Mouse (Mus musculus) heart, postnatal 10 days (tissue): ENCODE results near the gene Gm32742. TPM values are rescaled to one million over a fixed set of nuclear protein-coding genes. Genes with fewer than 3 reads are reported as not detected.

ENCODE experiments used
- DNase-seq, 2 experiments: peaks; one replicate each; pipeline ENCODE4 v3.0.0; 2021
- intact Hi-C: fragments of 180-260 bp; cut with DNase I; formaldehyde crosslinking; loops from one replicate; pipeline ENCODE4 v1.15.1; 2025
- total RNA-seq, 2 experiments: library from RNA; stranded (reverse); gene quantifications; 2 replicates each; pipeline ENCODE4 v1.2.3; 2021

Gene Gm32742
- total RNA-seq: not detected

DNA sequence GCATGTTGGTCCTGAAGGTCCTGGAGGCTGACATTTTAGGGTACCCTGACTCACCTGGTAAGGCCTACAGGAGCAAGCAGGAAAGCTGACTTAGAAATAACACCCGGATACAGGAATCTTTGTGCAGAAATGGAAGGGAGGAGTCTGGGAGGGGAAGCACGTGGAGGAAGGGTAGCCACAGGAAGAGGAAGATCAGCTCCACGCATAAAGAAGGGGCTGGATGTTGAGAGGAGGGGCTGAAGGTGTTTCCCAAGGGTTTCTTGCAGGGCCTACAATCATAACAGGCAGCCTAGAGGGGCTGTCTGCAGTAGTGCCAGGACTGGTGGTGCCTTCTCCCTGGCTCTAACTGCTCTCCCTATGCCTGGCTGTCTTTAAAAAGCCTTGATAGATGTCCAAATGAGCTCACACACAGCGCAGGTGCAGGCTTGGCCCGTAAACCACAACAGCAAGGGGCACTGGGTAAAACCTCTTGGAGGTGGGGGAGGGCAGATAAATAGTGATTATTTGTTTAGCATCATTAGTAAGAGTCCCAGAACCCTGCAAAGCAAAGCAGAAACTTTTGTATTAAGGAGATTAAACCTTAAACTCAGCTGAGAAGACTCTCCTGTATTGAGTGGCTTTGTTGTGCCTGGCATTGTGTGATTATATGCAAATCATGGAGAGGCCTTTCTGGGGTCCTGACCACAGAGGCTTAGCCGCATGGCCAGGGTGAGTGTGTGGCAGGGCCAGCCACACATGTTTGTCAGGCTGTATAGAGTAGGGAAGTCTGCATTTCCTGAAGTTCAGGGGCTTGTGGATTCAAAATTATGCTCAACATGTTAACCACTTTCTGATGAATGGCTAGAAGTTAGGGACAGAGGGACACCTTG lies at the start of gene Gm32742:
Gene Gm32742, minus strand, starts transcription at position 206 of the 869 bp plus-strand sequence.
- DNase-seq: no peak
- intact Hi-C loops: loop anchor here (10.0 kb wide), 1 partner anchor 929 kb away; no protein-coding TSS in a partner anchor

DNA sequence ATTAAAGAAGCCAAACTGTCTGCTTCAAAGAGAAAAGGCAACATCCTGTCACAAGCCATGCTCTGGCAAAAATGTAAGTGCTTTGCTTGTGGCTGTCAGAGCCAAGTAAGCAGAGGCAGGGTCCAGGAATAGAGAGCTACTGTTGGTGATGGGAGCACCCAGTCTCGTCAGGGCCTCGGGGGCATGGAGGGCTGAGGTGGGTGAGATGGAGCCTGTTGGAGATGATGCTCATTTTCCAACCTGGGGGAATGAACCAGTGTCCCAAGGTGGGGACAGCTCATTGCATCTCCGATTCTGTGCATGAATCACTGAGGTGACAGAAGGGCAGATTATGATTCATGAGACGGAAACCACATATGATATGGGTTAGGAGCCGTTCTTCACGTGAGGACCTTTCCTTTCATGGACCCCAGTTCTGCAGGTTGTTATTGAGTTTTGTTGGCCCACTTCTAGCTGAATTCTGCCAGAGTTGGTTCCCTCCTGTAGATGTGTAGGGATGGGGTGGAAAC lies 48.5 kb upstream of the Gm32742 start:
- intact Hi-C loops: no loop called here
- no peak for DNase-seq

DNA sequence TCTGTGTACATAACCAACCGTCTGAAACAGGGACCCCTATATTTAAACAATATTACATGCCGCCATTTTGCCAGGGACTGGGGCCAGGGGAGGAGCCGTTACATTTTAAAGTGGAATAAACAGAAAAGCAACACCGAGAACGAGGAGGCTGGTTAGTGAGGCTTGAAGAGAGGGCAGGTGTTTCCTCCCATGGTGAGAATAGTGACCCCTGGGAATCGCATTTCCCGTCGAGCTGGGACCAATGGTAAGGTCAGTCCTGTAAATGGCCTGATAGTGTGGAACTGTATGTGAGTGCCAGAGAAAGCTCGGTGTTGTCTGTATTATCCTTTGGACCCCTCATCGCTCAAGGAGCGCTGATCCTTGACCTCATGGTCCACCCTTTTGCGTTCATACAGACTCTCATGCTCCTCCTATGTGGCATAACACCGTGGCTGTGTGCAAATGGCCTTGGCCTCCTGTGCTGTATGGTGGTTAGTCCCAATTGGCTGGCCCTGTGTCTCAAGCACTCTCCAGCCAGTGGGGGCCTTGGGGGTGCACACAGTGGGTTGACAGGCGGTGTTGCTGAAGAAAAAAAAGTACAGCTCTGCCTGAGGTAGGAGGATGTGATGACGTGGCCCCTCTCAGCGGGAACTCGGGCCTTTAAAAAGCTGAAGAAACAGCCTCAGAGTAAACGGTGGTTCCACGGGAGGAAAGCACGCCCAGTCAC lies 47.9 kb upstream of the Gm32742 start, which contains the start of gene Pou2af1:
Gene Pou2af1, plus strand, starts transcription at position 686 of the 706 bp plus-strand sequence.
- intact Hi-C loops: no loop called here
- peak; percentile 5 to 16 for DNase-seq

- no peak for DNase-seq
- intact Hi-C loops: no loop called here
Observed at GRCm38 (mm10) chr9:51211191-51211590, 45.9 kb upstream of the Gm32742 start.

DNA sequence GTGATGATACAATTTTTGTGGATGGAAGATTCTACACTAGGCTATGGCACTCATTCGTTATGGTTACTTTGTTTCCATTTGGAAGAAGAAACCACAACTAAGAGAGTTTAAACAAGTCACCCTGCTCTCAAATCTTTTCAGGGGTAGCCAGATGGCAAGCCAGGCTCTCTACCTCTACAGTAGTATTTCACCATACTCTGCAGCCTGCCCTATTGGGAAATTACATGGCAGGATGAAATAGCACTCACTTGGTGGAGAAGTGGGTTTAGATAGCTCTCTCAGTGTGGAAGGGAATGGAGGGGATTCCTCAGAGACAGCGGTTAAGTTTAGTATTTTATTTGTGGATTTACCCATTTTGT lies 43.6 kb upstream of the Gm32742 start:
- DNase-seq: no peak
- intact Hi-C loops: no loop called here

DNA sequence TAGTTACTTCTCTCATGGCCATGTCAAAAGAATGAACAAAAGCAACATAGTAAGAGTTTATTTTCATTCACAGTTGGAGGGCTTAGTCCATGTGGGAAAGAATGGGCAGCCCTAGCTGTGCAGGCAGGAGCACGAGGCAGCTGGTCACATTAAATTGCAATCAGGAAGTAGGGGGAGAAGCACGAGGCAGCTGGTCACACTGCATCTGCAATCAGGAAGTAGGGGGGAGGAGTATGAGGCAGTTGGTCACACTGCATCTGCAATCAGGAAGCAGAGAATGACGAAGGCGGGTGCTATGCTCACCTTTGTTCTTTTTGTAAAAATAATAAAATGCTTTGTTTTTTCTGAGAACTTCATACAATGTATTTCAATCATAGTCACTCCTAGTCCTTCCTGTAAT lies 29.5 kb upstream of the Gm32742 start:
- DNase-seq: no peak
- intact Hi-C loops: no loop called here

GRCm38 (mm10) chr9:51190655-51191054 lies 25.3 kb upstream of the Gm32742 start:
- DNase-seq: no peak
- intact Hi-C loops: no loop called here

DNA sequence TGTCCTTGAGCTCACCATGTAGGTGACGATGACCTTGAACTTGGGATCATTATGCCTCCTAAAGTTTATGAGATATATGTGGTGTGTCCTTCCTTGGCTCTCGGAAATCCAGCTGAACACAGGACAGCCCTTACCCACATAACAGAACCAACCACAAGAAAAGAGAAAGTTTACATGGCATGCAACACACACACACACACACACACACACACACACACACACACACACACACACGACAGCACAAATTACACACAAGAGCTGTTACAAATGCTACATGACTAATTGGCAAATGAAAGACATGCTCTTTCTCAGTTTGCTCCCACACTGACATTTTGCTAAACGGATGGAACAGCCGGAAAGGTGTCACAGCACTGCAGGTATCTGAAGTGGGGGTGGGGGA lies 20.6 kb upstream of the Gm32742 start:
- no peak for DNase-seq
- intact Hi-C loops: no loop called here

DNA sequence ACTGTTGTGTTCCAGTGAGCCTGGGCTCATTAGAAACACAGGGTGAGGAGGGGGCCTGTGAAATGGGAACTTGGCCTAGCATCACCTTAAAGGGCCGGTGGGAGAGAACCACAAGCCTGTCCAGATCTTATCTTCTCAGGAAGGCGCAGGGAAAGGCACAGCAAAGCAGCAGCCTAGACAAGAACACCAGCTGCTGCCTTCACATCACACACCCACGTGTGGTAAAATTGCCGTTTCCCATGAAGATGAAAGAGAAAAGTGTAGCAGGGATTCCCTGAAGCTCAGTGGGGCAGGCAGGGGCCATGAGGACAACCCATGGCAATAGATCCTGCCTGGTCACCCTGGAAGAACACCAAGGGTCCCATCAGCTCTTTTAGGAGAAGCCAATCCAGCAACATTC lies 20.1 kb upstream of the Gm32742 start:
- DNase-seq: no peak
- intact Hi-C loops: no loop called here

GRCm38 (mm10) chr9:51182716-51183710 lies 17.7 kb upstream of the Gm32742 start:
- DNase-seq: no peak
- intact Hi-C loops: no loop called here

DNA sequence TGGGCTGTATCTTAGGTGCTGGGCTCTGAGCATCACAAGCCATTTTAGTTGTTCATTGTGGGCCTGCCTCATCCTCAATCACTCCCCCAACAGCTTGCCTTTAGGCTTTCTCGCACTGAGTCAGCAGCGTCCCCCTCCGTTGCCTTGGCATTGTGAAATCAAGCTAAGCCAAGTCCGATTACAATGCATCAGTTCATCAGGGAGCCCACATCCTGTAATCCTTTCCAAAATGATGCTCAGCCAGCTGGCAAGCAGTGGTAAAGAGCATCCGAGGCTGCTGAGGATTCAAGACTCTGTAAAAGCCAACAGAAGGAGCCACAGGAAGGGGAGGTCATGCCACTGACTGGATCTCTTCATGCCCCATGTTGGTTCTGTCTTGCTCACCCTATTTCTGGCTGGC lies 15.3 kb upstream of the Gm32742 start:
- peak; percentile 22 to 35 for DNase-seq
- intact Hi-C loops: no loop called here

- DNase-seq: no peak
- intact Hi-C loops: no loop called here
Observed at GRCm38 (mm10) chr9:51178297-51178696, 13.0 kb upstream of the Gm32742 start.

- DNase-seq: no peak
Observed at GRCm38 (mm10) chr9:51175722-51176121, 10.4 kb upstream of the Gm32742 start.

DNA sequence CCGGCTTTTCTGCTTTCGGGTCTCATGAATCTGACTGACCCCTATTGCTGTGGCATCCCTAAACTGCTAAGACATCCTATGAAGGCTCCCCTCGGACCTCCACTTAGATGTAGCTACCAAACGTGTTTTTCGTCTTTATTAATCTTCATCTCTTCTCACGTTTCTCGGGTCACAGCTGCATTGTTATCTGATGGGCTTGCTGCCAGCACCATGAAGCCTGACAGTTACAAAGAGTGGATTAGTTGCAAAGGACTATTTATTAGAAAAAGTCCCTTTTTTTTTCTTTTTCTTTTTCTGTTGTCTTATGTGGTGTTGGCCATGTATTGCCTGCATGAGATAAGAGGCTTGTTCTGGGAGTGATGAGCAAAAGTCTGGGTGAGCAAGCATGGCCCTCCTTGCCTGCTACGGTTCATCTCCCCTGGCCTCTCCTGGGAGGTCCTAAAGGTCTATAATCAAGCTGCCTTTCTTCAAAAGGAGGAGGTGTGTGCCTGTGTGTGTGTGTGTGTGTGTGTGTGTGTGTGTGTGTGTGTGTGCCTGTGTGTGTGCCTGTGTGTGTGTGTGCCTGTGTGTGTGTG lies 9.7 kb upstream of the Gm32742 start:
- DNase-seq: no peak
- intact Hi-C loops: no loop called here

More at GRCm38 (mm10) chr9:51175722-51176121, 10.4 kb upstream of the Gm32742 start:
- intact Hi-C loops: no loop called here

GRCm38 (mm10) chr9:51170298-51170697 lies 5.0 kb upstream of the Gm32742 start:
- intact Hi-C loops: no loop called here
- no peak for DNase-seq

DNA sequence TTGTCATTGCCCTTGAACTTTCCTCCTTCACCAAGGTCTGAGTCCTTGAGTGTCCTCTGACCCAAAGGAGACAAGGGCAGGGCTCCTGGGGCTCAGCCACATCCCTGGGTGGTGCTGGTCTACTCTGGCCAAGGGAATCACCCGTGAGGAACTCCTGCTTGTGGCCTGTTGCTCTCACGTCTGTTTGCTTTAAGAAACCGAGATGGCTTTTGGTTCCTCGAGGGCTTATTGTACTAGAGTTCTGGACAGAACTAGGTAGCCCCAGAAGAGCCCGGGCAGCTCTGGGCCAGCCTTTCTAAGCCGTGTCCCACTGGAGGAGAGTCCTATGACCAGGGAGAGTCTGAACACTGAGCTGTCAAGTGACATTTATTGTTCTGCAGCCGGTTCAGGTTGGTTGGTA lies 3.8 kb upstream of the Gm32742 start:
- DNase-seq: no peak
- intact Hi-C loops: loop anchor here (10.0 kb wide), 1 partner anchor 926 kb away; no protein-coding TSS in a partner anchor

GRCm38 (mm10) chr9:51168698-51169097 lies 3.4 kb upstream of the Gm32742 start:
- intact Hi-C loops: loop anchor here (10.0 kb wide), 1 partner anchor 926 kb away; no protein-coding TSS in a partner anchor
- DNase-seq: no peak

GRCm38 (mm10) chr9:51167954-51168353 lies 2.6 kb upstream of the Gm32742 start:
- intact Hi-C loops: loop anchor here (10.0 kb wide), 1 partner anchor 927 kb away; no protein-coding TSS in a partner anchor
- DNase-seq: no peak

DNA sequence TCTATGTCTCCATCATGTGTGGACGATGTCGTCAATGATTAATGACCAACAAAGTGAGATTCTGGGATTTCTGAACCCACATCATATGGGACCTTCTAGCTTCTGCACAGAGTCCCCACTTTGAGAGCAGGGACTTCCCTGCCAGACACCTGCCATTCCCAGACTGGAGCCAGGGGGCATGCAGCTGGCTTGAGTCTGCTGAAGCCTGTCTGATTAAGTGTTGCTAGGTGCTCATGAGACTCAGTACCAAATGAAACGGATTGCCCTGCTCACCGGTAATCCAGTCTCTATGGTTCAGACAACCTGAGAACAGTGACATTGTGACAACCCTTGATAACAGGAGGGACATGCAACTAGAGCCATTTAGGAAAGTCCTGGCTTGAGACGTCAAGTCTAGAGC lies 1.3 kb downstream of the Gm32742 start:
- intact Hi-C loops: loop anchor here (5.0 to 10.0 kb wide), 3 partner anchors 113 to 931 kb away; partner anchors contain the start of gene Colca2
- DNase-seq: no peak
